Comparison of ENCODE assay signal across 28 mouse cellular contexts in genomic region chr10:95289819-95290218, GRCm38 (mm10). TPM values are rescaled to one million over a fixed set of nuclear protein-coding genes. Genes with fewer than 3 reads are reported as not detected.
DNase-seq lines count a peak whose midpoint lies in the region; ATAC-seq and TF ChIP-seq lines count a peak whose summit lies in the region.
"Had no signal": no experiment of that assay in that cellular context is flagged by ENCODE, and none has a peak within 500 bp of the region (broad histone marks: within the 10 kb centered on the region; RNA-seq: fewer than 3 reads in every experiment).

No protein-coding gene starts in this region.

- DNase-seq in MEL (ENCODE audit: low read depth, low spot score), result peak; percentile 71
- peak; percentile 5 for DNase-seq in c-Kit-negative CD71-positive TER-119-positive erythroid progenitor cells, embryonic 14.5 days (ENCODE audit: low read depth, low spot score)
- DNase-seq in liver, embryonic 14.5 days (ENCODE audit: low read depth in 3 of 3, low spot score in 3 of 3), result peak; percentile 41 to 56 (median 46)
- no peak for DNase-seq in neural tube, embryonic 10.5 days (ENCODE audit: extremely low spot score, low spot score)
- no peak for DNase-seq in cerebellum, adult 2 months
- DNase-seq: adrenal gland, postnatal 14 days; cerebellum, adult 11 months; cerebellum, adult 9-11 months; gastrocnemius, postnatal 10 days; kidney, postnatal 4 days; left cerebral cortex, postnatal 4 days; lung, embryonic 14.5 days; lung, postnatal 14 days; right cerebral cortex, adult 18-20 months; spleen, adult 18-20 months; thymus, adult 2 months; thymus, postnatal 36 days had no signal

- no peaks in the 10 kb centered on the region for H3K79me2 ChIP-seq in MEL (ENCODE audit: control insufficient read depth, insufficient read depth, low read length, poor library complexity)

- H3K9ac ChIP-seq in MEL (ENCODE audit: control insufficient read depth, low read depth, low read length, poor library complexity, severe bottlenecking), result peak overlapping the region; percentile 30
- H3K9ac ChIP-seq in liver, embryonic 14.5 days (replicated peaks), result no peak overlapping the region
- H3K9ac ChIP-seq: forebrain, embryonic 13.5 days; heart, embryonic 15.5 days; intestine, embryonic 15.5 days; lung, embryonic 14.5 days; neural tube, embryonic 12.5 days had no signal

- peak overlapping the region; percentile 47 for H3K4me2 ChIP-seq in liver, embryonic 14.5 days (ENCODE audit: low read depth)
- H3K4me2 ChIP-seq: forebrain, embryonic 13.5 days; heart, embryonic 15.5 days; intestine, embryonic 15.5 days; lung, embryonic 14.5 days; midbrain, embryonic 11.5 days; neural tube, embryonic 12.5 days had no signal

- H3K27ac ChIP-seq in MEL (ENCODE audit: control insufficient read depth, low read depth, low read length), result peak overlapping the region; percentile 79
- H3K27ac ChIP-seq in liver, embryonic 14.5 days, result peak overlapping the region; percentile 52
- no peak overlapping the region for H3K27ac ChIP-seq in cerebellum, adult 2 months (ENCODE audit: insufficient read depth, low read length)
- H3K27ac ChIP-seq: forebrain, embryonic 13.5 days; heart, embryonic 15.5 days; intestine, embryonic 15.5 days; neural tube, embryonic 12.5 days; stomach, postnatal 0 days had no signal

- H3K4me3 ChIP-seq in MEL (ENCODE audit: control insufficient read depth in 1 of 2, insufficient read depth in 1 of 2, low read depth in 2 of 2, low read length in 2 of 2), result peak overlapping the region; percentile 25 to 37; a peak in 3 of 4 replicates
- H3K4me3 ChIP-seq in liver, embryonic 14.5 days (ENCODE audit: insufficient read depth in 1 of 2, low read depth in 2 of 2, low read length in 2 of 2), result no peak overlapping the region
- H3K4me3 ChIP-seq in cerebellum, adult 2 months (replicated peaks; ENCODE audit: insufficient read depth, low read depth, low read length), result no peak overlapping the region
- H3K4me3 ChIP-seq: forebrain, embryonic 13.5 days; heart, embryonic 15.5 days; intestine, embryonic 15.5 days; neural tube, embryonic 12.5 days had no signal

- H3K9me3 ChIP-seq in MEL (replicated peaks; ENCODE audit: insufficient read depth, low read length), result no peaks in the 10 kb centered on the region
- H3K9me3 ChIP-seq in liver, embryonic 14.5 days (ENCODE audit: control insufficient read depth, low read length), result no peaks in the 10 kb centered on the region
- H3K9me3 ChIP-seq: forebrain, embryonic 13.5 days; heart, embryonic 15.5 days; intestine, embryonic 15.5 days; neural tube, embryonic 12.5 days had no signal

- H3K4me1 ChIP-seq in MEL (ENCODE audit: control insufficient read depth in 1 of 2, insufficient read depth in 2 of 2, low read length in 2 of 2), result peaks cover 19 to 38% of the 10 kb centered on the region in 2 experiments
- H3K4me1 ChIP-seq in liver, embryonic 14.5 days (replicated peaks; ENCODE audit: control insufficient read depth in 2 of 2, insufficient read depth in 2 of 2, low read length in 1 of 2), result peaks cover 20 to 44% of the 10 kb centered on the region in 2 experiments
- H3K4me1 ChIP-seq in cerebellum, adult 2 months (ENCODE audit: control insufficient read depth, insufficient read depth, low read length), result no peaks in the 10 kb centered on the region; the same call in 1 of the 2 replicates
- H3K4me1 ChIP-seq: forebrain, embryonic 13.5 days; intestine, embryonic 15.5 days; neural tube, embryonic 12.5 days had no signal

- no peak for TF ChIP-seq CTCF in MEL (IDR thresholded peaks at IDR 0.05 in 2 of 3, conservative IDR thresholded peaks at IDR 0.05 in 1 of 3; ENCODE audit: control insufficient read depth in 1 of 3, insufficient read depth in 1 of 3, low read depth in 2 of 3, low read length in 3 of 3, poor library complexity in 1 of 3, severe bottlenecking in 1 of 3)
- no peak for TF ChIP-seq CTCF in liver, embryonic 14.5 days (IDR thresholded peaks at IDR 0.05; ENCODE audit: low read depth)
- no peak for TF ChIP-seq CTCF in cerebellum, adult 2 months (IDR thresholded peaks at IDR 0.05; ENCODE audit: borderline replicate concordance, insufficient read depth, low read depth, low read length)

- no peak for TF ChIP-seq POLR2A in MEL (IDR thresholded peaks at IDR 0.05; ENCODE audit: control insufficient read depth in 1 of 2, insufficient read depth in 1 of 2, low read depth in 1 of 2, low read length in 2 of 2, poor library complexity in 1 of 2)
- TF ChIP-seq POLR2A in cerebellum, adult 2 months (IDR thresholded peaks at IDR 0.05; ENCODE audit: borderline replicate concordance, insufficient read depth, low read length), result no peak

- WGBS in liver, embryonic 14.5 days (ENCODE audit: insufficient replicate concordance), result 19% methylated on average over 8 of the region's 8 CpGs
- 94% methylated on average over 8 of the region's 8 CpGs for WGBS in cerebellum, adult 2 months

- H3K27me3 ChIP-seq in MEL (ENCODE audit: control insufficient read depth in 1 of 2, insufficient read depth in 2 of 2, low read length in 2 of 2), result no peaks in the 10 kb centered on the region
- H3K27me3 ChIP-seq in liver, embryonic 14.5 days (ENCODE audit: control insufficient read depth, insufficient read depth, low read length), result no peaks in the 10 kb centered on the region
- no peaks in the 10 kb centered on the region for H3K27me3 ChIP-seq in cerebellum, adult 2 months (ENCODE audit: control insufficient read depth, insufficient read depth, low read length)
- H3K27me3 ChIP-seq: forebrain, embryonic 13.5 days; heart, embryonic 15.5 days; intestine, embryonic 15.5 days; neural tube, embryonic 12.5 days had no signal

- peak; percentile 80 for ATAC-seq in liver, embryonic 14.5 days (ENCODE audit: insufficient read depth)
- ATAC-seq in megakaryocyte-erythroid progenitor cell, adult 5-6 weeks (replicated peaks; ENCODE audit: low FRiP score, low TSS enrichment, poor library complexity, severe bottlenecking), result peak; percentile 66
- ATAC-seq in inflammation-experienced regulatory T-cells, adult 6 months, result no peak
- ATAC-seq: CD4-positive, CD25-positive, alpha-beta regulatory T cell, adult 4 months; forebrain, embryonic 13.5 days; hindbrain, embryonic 16.5 days; intestine, embryonic 15.5 days; midbrain, embryonic 16.5 days had no signal

- H3K36me3 ChIP-seq in MEL (ENCODE audit: control insufficient read depth in 1 of 2, insufficient read depth in 2 of 2, low read length in 2 of 2), result peaks cover 0 to 32% of the 10 kb centered on the region in 2 experiments; a peak in 2 of 4 replicates
- H3K36me3 ChIP-seq in liver, embryonic 14.5 days (replicated peaks; ENCODE audit: control insufficient read depth, insufficient read depth, low read depth), result no peaks in the 10 kb centered on the region
- H3K36me3 ChIP-seq: heart, embryonic 15.5 days; intestine, embryonic 15.5 days; neural tube, embryonic 12.5 days had no signal

- TF ChIP-seq EP300 in MEL (IDR thresholded peaks at IDR 0.05; ENCODE audit: low read depth in 1 of 2, low read length in 2 of 2), result peak; percentile 92 to 93
- peak; percentile 93 for TF ChIP-seq EP300 in liver, embryonic 14.5 days (IDR thresholded peaks at IDR 0.05; ENCODE audit: low read depth)

- no peak for TF ChIP-seq RAD21 in MEL (IDR thresholded peaks at IDR 0.05; ENCODE audit: low read depth, low read length)

TF ChIP-seq in MEL, 35 proteins besides CTCF, POLR2A, EP300 and RAD21 (continues in another document):
- TF ChIP-seq MYB (IDR thresholded peaks at IDR 0.05; ENCODE audit: low read depth, low read length) (no peak), ZNF384 (IDR thresholded peaks at IDR 0.05; ENCODE audit: low read depth, low read length) (no peak), ZC3H11A (IDR thresholded peaks at IDR 0.05; ENCODE audit: low read depth, low read length) (no peak), NELFE (IDR thresholded peaks at IDR 0.05; ENCODE audit: low read depth, low read length) (no peak), MAX (IDR thresholded peaks at IDR 0.05; ENCODE audit: low read length) (no peak), CHD1 (IDR thresholded peaks at IDR 0.05; ENCODE audit: low read depth, low read length) (0 out of 2 replicates have a peak, but pooled peaks have one; percentile 42), TBP (IDR thresholded peaks at IDR 0.05; ENCODE audit: low read depth, low read length) (no peak), SMC3 (IDR thresholded peaks at IDR 0.05; ENCODE audit: low read depth, low read length) (no peak), TAL1 (IDR thresholded peaks at IDR 0.05; ENCODE audit: low read length) (peak; percentile 84), ZMIZ1 (IDR thresholded peaks at IDR 0.05; ENCODE audit: low read depth, low read length) (no peak; the same call in 1 of the 2 replicates), NRF1 (IDR thresholded peaks at IDR 0.05; ENCODE audit: insufficient read depth, low read depth, low read length, poor library complexity, severe bottlenecking) (no peak), HCFC1 (IDR thresholded peaks at IDR 0.05; ENCODE audit: low read depth, low read length) (0 out of 2 replicates have a peak, but pooled peaks have one; percentile 24), USF1 (IDR thresholded peaks at IDR 0.05; ENCODE audit: low read depth, low read length) (no peak), GABPA (IDR thresholded peaks at IDR 0.05; ENCODE audit: low read depth, low read length) (no peak), SIN3A (IDR thresholded peaks at IDR 0.05; ENCODE audit: low read length) (peak; percentile 70), CHD2 (IDR thresholded peaks at IDR 0.05; ENCODE audit: low read length) (no peak), POLR2AphosphoS2 (IDR thresholded peaks at IDR 0.05; ENCODE audit: low read length) (no peak), JUND (IDR thresholded peaks at IDR 0.05; ENCODE audit: low read depth, low read length) (no peak), ZKSCAN1 (IDR thresholded peaks at IDR 0.05; ENCODE audit: low read depth, low read length) (no peak), ETS1 (IDR thresholded peaks at IDR 0.05; ENCODE audit: low read depth, low read length) (peak; percentile 93), TCF12 (IDR thresholded peaks at IDR 0.05; ENCODE audit: low read depth, low read length) (peak; percentile 96), E2F4 (IDR thresholded peaks at IDR 0.05; ENCODE audit: borderline replicate concordance, low read depth, low read length) (no peak), RCOR1 (IDR thresholded peaks at IDR 0.05; ENCODE audit: low read depth, low read length) (peak; percentile 76)

RNA-seq across cellular contexts. Expression of gene Cradd, which starts 34.1 kb away (rescaled TPM):
- 1.9 and 2.5 TPM in 2 replicates for total RNA-seq in MEL (2012; rRNA removed)
- 1 to 10 TPM in 1 of 2 experiments, not detected in 1; 9.0 TPM for polyA plus RNA-seq in MEL (2012; ENCODE audit: insufficient read depth in 1 of 2, insufficient read length in 2 of 2, low read depth in 1 of 2, low replicate concordance in 2 of 2, missing spikeins in 1 of 2)
- 2.3 and 3.6 TPM in 2 replicates for polyA plus RNA-seq in liver, embryonic 14.5 days (2012; rRNA removed)
- polyA plus RNA-seq in liver, embryonic 14.5 days (2014; fragmentation: Nextera tagmentation; extraction: Ambion mirVana), result 3.2 and 5.4 TPM in 2 replicates
- total RNA-seq in megakaryocyte-erythroid progenitor cell, adult 5-6 weeks (2014; fragmentation: Nextera tagmentation), result 5.9 and 8.3 TPM in 2 replicates
- total RNA-seq in megakaryocyte-erythroid progenitor cell, adult 5-6 weeks (2017), result 0.42 and 2.2 TPM in 2 replicates
- 10 to 100 TPM; 20.8 to 32.2 (median 28.9) TPM for polyA plus RNA-seq in inflammation-experienced regulatory T-cells, adult 6 months (2017; shearing (Covaris generic))
- 10.2 and 11.7 TPM in 2 replicates for polyA plus RNA-seq in cerebellum, adult 2 months (2012; rRNA removed)

Comparison
In these comparisons a context has a peak if more than half of its experiments do, and no peak if none do; other contexts are left out.
1. DNase-seq: peak in MEL (single experiment), c-Kit-negative CD71-positive TER-119-positive erythroid progenitor cells, embryonic 14.5 days (single experiment) and liver, embryonic 14.5 days (3 of 3); none in neural tube, embryonic 10.5 days (single experiment) and cerebellum, adult 2 months (0 of 2).
2. H3K4me3 ChIP-seq: peak in MEL (2 of 2); none in liver, embryonic 14.5 days (0 of 2) and cerebellum, adult 2 months (single experiment).